Mouse (Mus musculus) lung, embryonic 14.5 days (tissue): ENCODE data around the gene Emsy. TPM values are rescaled to one million over a fixed set of nuclear protein-coding genes. Genes with fewer than 3 reads are reported as not detected.

ENCODE experiments used
- ATAC-seq: fragments of 200-750 bp; cut with Nextera tagmentation; 2 replicates; pipeline ENCODE4 v1.8.0; 2017; ENCODE audit warnings: mild to moderate bottlenecking, moderate TSS enrichment, moderate library complexity; ENCODE audit not compliant: insufficient read depth
- DNase-seq: peaks from one replicate; pipeline ENCODE4 v3.0.0-alpha.2; 2015
- H3K27ac ChIP-seq: fragments of 300-500 bp; sonication (generic); 2 replicates; pipeline ENCODE4 v1.5.1; 2014; ENCODE audit warnings: low read depth, mild to moderate bottlenecking, moderate library complexity
- H3K27me3 ChIP-seq: fragments of 300-500 bp; sonication (generic); 2 replicates; pipeline ENCODE4 v1.6.1; 2014; ENCODE audit warnings: low read length, control low read depth; ENCODE audit not compliant: insufficient read depth
- H3K36me3 ChIP-seq: fragments of 300-500 bp; sonication (generic); 2 replicates; pipeline ENCODE4 v1.6.1; 2014; ENCODE audit warnings: control low read depth; ENCODE audit not compliant: insufficient read depth
- H3K4me1 ChIP-seq: fragments of 300-500 bp; sonication (generic); 2 replicates; pipeline ENCODE4 v1.6.1; 2014; ENCODE audit warnings: antibody characterized with exemption, control low read depth; ENCODE audit not compliant: insufficient read depth
- H3K4me2 ChIP-seq: fragments of 300-500 bp; sonication (generic); 2 replicates; pipeline ENCODE4 v1.6.1; 2014; ENCODE audit warnings: mild to moderate bottlenecking
- H3K4me3 ChIP-seq: fragments of 300-500 bp; sonication (generic); 2 replicates; pipeline ENCODE4 v1.5.1; 2014; ENCODE audit warnings: low read depth, low read length
- H3K9ac ChIP-seq: fragments of 300-500 bp; sonication (generic); 2 replicates; pipeline ENCODE4 v1.6.1; 2014
- H3K9me3 ChIP-seq: fragments of 300-500 bp; sonication (generic); 2 replicates; pipeline ENCODE4 v1.6.1; 2016; ENCODE audit warnings: low read depth, low read length, control low read depth
- CTCF ChIP-seq: IDR thresholded peaks from 2 replicates; pipeline ENCODE4 v1.5.1; 2016; ENCODE audit warnings: antibody characterized with exemption, low read depth
- WGBS: fragments of 180-500 bp; shearing (Covaris S2); extraction: QIAGEN DNeasy Blood & Tissue Kit; methylation state at CpG from one replicate; pipeline ENCODE4 v1.1.7; 2014; 5-methylcytosine and 5-hydroxymethylcytosine counted together
- polyA plus RNA-seq: library from polyadenylated mRNA; unstranded; fragments of >200 nt; fragmentation: Nextera tagmentation; extraction: Ambion mirVana; gene quantifications from 2 replicates; pipeline ENCODE4 v1.2.1, GENCODE M21; 2014

Gene Emsy
- polyA plus RNA-seq, 1 experiment from 2014 or later, result 45.5 TPM

DNA sequence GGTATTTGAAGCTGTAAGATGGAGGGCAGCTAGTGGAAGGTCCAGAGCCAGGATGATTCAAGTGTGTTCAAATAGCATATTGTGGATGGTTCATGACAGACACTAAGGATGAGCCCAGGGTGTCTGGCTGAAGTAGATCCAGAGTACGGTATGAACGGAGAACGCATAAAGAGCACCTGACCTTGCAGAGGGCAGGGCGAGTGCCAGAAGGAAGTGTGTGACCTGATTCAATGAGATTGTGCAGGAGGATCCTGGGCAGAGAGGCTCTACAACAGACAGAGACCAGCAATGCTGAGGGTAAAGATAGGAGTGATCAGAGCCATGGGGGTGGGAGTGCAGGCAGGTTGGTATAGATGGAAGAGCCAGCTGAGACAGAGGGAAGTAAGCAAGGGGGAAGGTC lies 14.2 kb upstream of the Emsy start:
- Histone ChIP-seq H3K27ac (no peak overlapping the region), H3K4me2 (no peak overlapping the region), H3K27me3 (no peaks in the 10 kb centered on the region), H3K9me3 (no peaks in the 10 kb centered on the region), H3K4me3 (no peak overlapping the region), H3K36me3 (no peaks in the 10 kb centered on the region), H3K4me1 (peaks cover 14% of the 10 kb centered on the region), H3K9ac (no peak overlapping the region)
- DNase-seq (no peak), ATAC-seq (no peak)
- WGBS, result 90% methylated on average over 4 of the region's 4 CpGs
- TF ChIP-seq CTCF, result no peak

DNA sequence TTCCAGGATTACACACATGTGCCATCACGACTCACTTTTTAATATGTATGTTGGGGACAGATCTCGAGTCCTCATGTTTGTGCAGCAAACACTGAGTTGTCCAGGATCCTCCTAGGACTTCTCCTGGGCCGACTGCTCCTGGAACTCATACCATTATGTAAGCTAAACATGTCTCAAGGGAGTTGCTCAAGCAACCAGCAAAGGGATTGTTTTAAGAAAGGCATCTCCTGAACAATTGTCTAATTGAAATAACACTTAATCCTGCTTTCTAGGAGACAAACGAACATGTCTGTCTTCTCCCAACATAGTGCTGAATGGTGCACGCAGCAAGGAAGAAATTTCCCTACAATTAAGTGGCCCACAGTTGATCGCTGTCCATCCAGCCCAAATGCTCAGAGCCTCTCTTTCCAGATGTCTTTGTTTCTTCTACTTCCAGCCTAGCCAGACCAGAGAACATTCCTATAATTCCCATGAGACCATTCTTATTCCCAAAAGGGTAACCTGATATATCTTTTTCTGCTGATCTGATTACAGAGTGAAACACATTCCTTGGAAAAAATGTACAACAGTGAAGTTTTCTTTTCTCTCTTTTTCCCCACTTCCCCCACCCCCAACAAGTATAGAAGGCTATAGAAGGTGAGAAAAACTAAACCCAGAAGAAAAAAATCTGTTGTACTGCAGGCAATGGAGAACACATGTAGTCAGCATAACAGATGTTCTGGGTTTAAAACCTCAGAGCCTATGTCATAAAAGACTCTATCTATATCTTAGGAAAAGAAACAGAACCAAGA lies 11.6 kb upstream of the Emsy start:
- Histone ChIP-seq H3K4me3 (no peak overlapping the region), H3K27me3 (no peaks in the 10 kb centered on the region), H3K4me2 (no peak overlapping the region), H3K9me3 (no peaks in the 10 kb centered on the region), H3K36me3 (no peaks in the 10 kb centered on the region), H3K27ac (no peak overlapping the region; the same call in 1 of the 2 replicates), H3K9ac (no peak overlapping the region), H3K4me1 (peaks cover 20% of the 10 kb centered on the region)
- TF ChIP-seq CTCF, result no peak
- ATAC-seq (no peak), DNase-seq (peak; percentile 46)
- WGBS, result 58% methylated on average over 6 of the region's 6 CpGs

DNA sequence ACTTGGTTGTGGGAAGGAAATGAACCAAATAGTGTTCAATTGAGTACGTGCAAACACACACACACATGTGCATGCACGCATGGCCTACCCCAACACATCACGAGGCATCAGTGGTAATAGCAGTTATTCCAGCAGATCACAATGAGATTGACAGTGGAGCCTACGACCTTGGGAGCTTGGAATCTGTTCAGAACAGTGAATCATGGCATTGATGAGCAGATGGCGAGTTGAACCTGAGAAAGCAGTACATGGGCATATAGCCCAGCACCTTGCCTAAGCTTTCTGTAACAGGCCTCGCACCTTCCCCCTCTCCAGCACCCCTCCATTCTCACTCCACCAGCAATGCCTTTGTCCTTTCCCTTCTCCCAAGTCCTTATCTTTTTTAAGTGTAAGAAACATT lies 9.1 kb upstream of the Emsy start:
- no peaks in the 10 kb centered on the region for H3K27me3 ChIP-seq
- DNase-seq (no peak), ATAC-seq (no peak; the same call in 1 of the 2 replicates)
- H3K4me2 ChIP-seq, result peak overlapping the region; percentile 18; the same call in 1 of the 2 replicates
- H3K4me1 ChIP-seq, result 0 out of 2 replicates have a peak, but pooled peaks cover 6% of the 10 kb centered on the region
- H3K36me3 ChIP-seq, result no peaks in the 10 kb centered on the region
- no peak overlapping the region; the same call in 1 of the 2 replicates for H3K27ac ChIP-seq
- WGBS, result 72% methylated on average over 6 of the region's 6 CpGs
- TF ChIP-seq CTCF, result no peak
- no peaks in the 10 kb centered on the region for H3K9me3 ChIP-seq
- H3K4me3 ChIP-seq, result no peak overlapping the region
- H3K9ac ChIP-seq, result no peak overlapping the region

DNA sequence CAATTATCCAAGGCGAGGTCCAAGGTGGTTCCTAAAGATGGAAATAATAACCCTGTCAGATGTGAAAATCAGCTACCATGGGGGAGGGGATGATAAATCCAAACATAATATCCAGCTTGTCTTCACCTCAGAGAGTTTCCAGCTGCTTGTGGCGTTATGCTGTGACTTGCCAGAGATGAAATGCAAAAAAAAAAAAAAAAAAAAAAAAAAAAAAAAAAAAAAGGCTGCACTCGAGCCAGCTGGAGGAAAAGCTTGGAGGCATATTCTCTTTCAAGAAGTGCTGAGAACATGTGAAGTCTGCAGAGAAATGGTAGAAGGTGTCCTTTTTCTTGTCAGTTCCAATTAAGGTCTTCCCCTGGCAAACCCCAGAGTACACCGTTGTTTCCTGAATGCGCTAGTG lies 8.6 kb upstream of the Emsy start:
- H3K27ac ChIP-seq, result no peak overlapping the region; the same call in 1 of the 2 replicates
- WGBS, result 30% methylated on average over 5 of the region's 5 CpGs
- ATAC-seq, result peak; percentile 8; the same call in 1 of the 2 replicates
- H3K36me3 ChIP-seq, result no peaks in the 10 kb centered on the region
- no peaks in the 10 kb centered on the region for H3K27me3 ChIP-seq
- no peak overlapping the region for H3K4me3 ChIP-seq
- H3K4me2 ChIP-seq, result peak overlapping the region; percentile 18; the same call in 1 of the 2 replicates
- no peaks in the 10 kb centered on the region for H3K9me3 ChIP-seq
- no peak overlapping the region for H3K9ac ChIP-seq
- peak; percentile 70 for DNase-seq
- TF ChIP-seq CTCF, result no peak
- H3K4me1 ChIP-seq, result 0 out of 2 replicates have a peak, but pooled peaks cover 6% of the 10 kb centered on the region

DNA sequence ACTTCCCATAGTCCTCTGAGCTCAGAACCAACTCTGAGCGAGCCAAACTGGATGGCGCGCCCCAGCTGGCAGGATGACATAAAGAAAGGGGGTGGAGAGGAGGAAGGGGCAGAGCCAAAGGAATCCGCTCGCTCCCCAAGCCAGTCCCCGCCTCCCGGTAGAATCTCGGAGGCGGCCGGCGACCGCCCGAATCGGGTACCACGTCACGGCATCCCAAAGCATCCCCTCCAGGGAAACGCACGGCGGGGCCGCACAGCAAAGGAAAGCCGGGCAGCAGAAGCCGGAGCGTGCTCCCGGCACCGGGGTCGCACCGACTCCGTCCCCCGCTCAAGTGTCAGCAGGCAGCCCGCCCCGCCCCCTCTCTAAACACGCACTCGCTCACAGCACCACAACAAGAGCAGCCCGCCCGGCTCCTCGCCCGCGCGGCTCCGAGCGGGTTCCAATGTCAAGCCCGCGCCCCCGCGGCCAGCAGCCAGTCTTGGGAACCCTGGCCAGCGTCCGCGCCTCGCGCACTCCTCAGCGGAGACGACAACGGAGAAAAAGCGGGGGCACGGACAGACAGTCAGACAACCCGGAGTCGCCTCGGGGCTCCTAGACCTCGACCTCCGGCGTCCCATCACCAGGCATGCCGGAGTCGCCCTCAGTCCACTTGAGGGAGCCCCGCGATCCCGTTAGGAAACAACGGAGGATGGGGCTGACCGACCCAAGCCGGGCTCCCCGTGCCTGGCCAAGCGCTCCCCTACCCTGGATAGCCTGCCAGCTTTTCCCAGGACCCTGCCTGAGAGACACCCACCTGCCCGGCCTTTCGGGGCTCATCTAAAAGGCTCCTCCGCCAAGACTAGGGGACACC lies 677 bp downstream of the Emsy start:
- peak overlapping the region; percentile 98 for H3K27ac ChIP-seq
- no peaks in the 10 kb centered on the region for H3K27me3 ChIP-seq
- H3K4me1 ChIP-seq, result peaks cover 6% of the 10 kb centered on the region; the same call in 1 of the 2 replicates
- H3K9me3 ChIP-seq, result no peaks in the 10 kb centered on the region
- peak overlapping the region; percentile 98 for H3K4me3 ChIP-seq
- peak; percentile 21; the same call in 1 of the 2 replicates for TF ChIP-seq CTCF
- peak overlapping the region; percentile 88 for H3K9ac ChIP-seq
- peaks cover 27% of the 10 kb centered on the region for H3K36me3 ChIP-seq
- H3K4me2 ChIP-seq, result peak overlapping the region; percentile 63
- WGBS, result under 1% methylated on average over 74 of the region's 74 CpGs
- peak; percentile 93 for DNase-seq
- peak; percentile 67 for ATAC-seq

DNA sequence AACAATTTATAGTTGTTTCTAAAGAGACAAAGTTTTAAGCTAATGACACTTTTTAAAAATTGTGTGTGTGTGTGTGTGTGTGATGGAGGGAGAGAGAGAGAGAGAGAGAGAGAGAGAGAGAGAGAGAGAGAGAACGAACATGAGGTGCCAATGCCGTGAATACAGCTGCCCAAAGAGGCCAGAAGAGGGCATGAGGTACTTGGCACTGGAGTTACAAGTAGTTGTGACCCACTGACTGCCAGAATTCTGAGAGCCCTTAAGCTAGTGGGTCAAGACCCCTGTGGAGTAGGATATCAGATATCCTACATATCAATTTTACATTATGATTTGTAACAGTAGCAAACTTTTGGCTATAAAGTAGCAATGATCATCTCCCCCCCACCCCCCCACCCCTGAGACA lies 4.9 kb downstream of the Emsy start:
- Histone ChIP-seq H3K4me3 (no peak overlapping the region), H3K4me1 (no peaks in the 10 kb centered on the region), H3K27me3 (no peaks in the 10 kb centered on the region), H3K4me2 (no peak overlapping the region), H3K27ac (no peak overlapping the region), H3K9me3 (no peaks in the 10 kb centered on the region), H3K9ac (no peak overlapping the region), H3K36me3 (peaks cover 50% of the 10 kb centered on the region)
- 61% methylated on average over 2 of the region's 2 CpGs for WGBS
- ATAC-seq (no peak), DNase-seq (no peak)
- TF ChIP-seq CTCF, result 0 out of 2 replicates have a peak, but pooled peaks have one; percentile 4

DNA sequence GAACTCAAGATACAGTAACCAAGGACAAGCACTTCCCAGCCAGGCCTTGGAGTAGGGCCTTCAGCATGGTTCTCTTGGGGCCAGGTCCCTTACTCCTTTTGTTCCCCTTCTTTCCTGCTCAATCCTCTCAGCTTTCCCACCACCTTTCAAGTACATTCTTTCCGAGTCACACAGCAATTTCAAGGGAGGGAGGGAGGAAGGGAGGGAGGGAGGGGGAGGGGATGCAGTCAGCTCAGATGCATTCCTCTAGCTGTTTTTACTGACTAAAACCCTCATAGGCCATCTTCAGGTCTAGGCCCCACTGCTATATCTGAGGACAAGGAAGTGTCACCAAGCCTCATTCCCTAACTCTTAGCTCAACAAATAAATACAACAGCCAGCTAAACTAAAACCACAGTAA lies 12.3 kb downstream of the Emsy start:
- H3K27ac ChIP-seq, result peak overlapping the region; percentile 66
- H3K9me3 ChIP-seq, result no peaks in the 10 kb centered on the region
- H3K36me3 ChIP-seq, result peaks cover 47% of the 10 kb centered on the region
- no peak for DNase-seq
- no peak overlapping the region for H3K4me3 ChIP-seq
- no peak for TF ChIP-seq CTCF
- H3K4me2 ChIP-seq, result no peak overlapping the region
- ATAC-seq, result no peak
- WGBS, result 23% methylated on average over 1 of the region's 1 CpGs
- no peak overlapping the region for H3K9ac ChIP-seq
- no peaks in the 10 kb centered on the region for H3K27me3 ChIP-seq
- H3K4me1 ChIP-seq, result no peaks in the 10 kb centered on the region
